Mouse (Mus musculus) ovary, adult 18-20 months (tissue): ENCODE results near the gene Gm21719.
"Not testable (repeated sequence)": the region's sequence is repeated elsewhere in the genome, so short reads cannot be mapped to it uniquely, and the experiment has no call there.

Experiments
- DNase-seq: peaks from one replicate; pipeline ENCODE4 v3.0.0; 2022; ENCODE audit warnings: low spot score, mixed read lengths

Gm21719 gene

GRCm38 (mm10) chrY:6682772-6683171, at the start of gene Gm21719:
TSS of gene Gm21719 (minus strand) at chrY:6682872.
- not testable (repeated sequence) for DNase-seq
